Mouse (Mus musculus) myocyte (in vitro differentiated cells): ENCODE results near the gene Casp1. TPM values are rescaled to one million over a fixed set of nuclear protein-coding genes. Genes with fewer than 3 reads are reported as not detected.

ENCODE experiments used
- H3K27me3 ChIP-seq: one replicate; pipeline ENCODE4 v1.6.1; 2011; ENCODE audit not compliant: control insufficient read depth, insufficient read depth, insufficient read length
- H3K36me3 ChIP-seq: one replicate; pipeline ENCODE4 v1.6.1; 2011; ENCODE audit not compliant: control insufficient read depth, insufficient read depth
- H3K4me2 ChIP-seq: one replicate; pipeline ENCODE4 v1.6.1; 2011; ENCODE audit warnings: low read depth, control low read depth
- H3K4me3 ChIP-seq: one replicate; pipeline ENCODE4 v1.5.1; 2011; ENCODE audit warnings: mild to moderate bottlenecking, control low read depth, moderate library complexity
- H3K79me2 ChIP-seq: one replicate; pipeline ENCODE4 v1.6.1; 2011; ENCODE audit not compliant: control insufficient read depth, insufficient read depth
- H3ac ChIP-seq: one replicate; pipeline ENCODE4 v1.6.1; 2011; ENCODE audit not compliant: control insufficient read depth, insufficient read length
- CEBPB ChIP-seq: IDR thresholded peaks from 2 replicates; pipeline ENCODE4 v1.6.1; 2011; ENCODE audit warnings: mild to moderate bottlenecking, moderate library complexity; ENCODE audit not compliant: poor library complexity, insufficient read depth, severe bottlenecking
- E2F4 ChIP-seq: IDR thresholded peaks from one replicate; pipeline ENCODE4 v1.6.1; 2011; ENCODE audit warnings: mild to moderate bottlenecking, control low read depth, moderate library complexity; ENCODE audit not compliant: insufficient read depth
- MAX ChIP-seq: IDR thresholded peaks from one replicate; pipeline ENCODE4 v1.6.1; 2011; ENCODE audit warnings: low read depth, mild to moderate bottlenecking, control low read depth
- MYOD1 ChIP-seq, 3 experiments: IDR thresholded peaks; one replicate each; pipeline ENCODE4 v1.6.1; 2011; ENCODE audit warnings: control low read depth in 2 of 3, low read depth in 2 of 3, mild to moderate bottlenecking in 2 of 3, moderate library complexity in 1 of 3; ENCODE audit not compliant: insufficient read length in 2 of 3, control insufficient read depth in 1 of 3
- MYOG ChIP-seq, 3 experiments: IDR thresholded peaks; one replicate each; pipeline ENCODE4 v1.6.1; 2011; ENCODE audit warnings: control low read depth in 2 of 3, low read depth in 2 of 3, mild to moderate bottlenecking in 2 of 3; ENCODE audit not compliant: insufficient read length in 2 of 3, control insufficient read depth in 1 of 3, insufficient read depth in 1 of 3
- POLR2A ChIP-seq: IDR thresholded peaks from one replicate; pipeline ENCODE4 v1.6.1; 2011; ENCODE audit warnings: low read depth, mild to moderate bottlenecking, control low read depth, moderate library complexity; ENCODE audit not compliant: insufficient read length
- POLR2AphosphoS2 ChIP-seq: IDR thresholded peaks from one replicate; pipeline ENCODE4 v1.6.1; 2011; ENCODE audit warnings: low read depth, control low read depth; ENCODE audit not compliant: insufficient read length
- REST ChIP-seq: IDR thresholded peaks from one replicate; pipeline ENCODE4 v1.6.1; 2011; ENCODE audit warnings: mild to moderate bottlenecking, control low read depth, moderate library complexity; ENCODE audit not compliant: insufficient read depth, insufficient read length
- SRF ChIP-seq: IDR thresholded peaks from one replicate; pipeline ENCODE4 v1.6.1; 2011; ENCODE audit warnings: low read depth; ENCODE audit not compliant: control insufficient read depth, insufficient read length
- TCF12 ChIP-seq: IDR thresholded peaks from one replicate; pipeline ENCODE4 v1.6.1; 2011; ENCODE audit warnings: mild to moderate bottlenecking, control low read depth; ENCODE audit not compliant: poor library complexity, insufficient read depth, severe bottlenecking
- TCF3 ChIP-seq: IDR thresholded peaks from one replicate; pipeline ENCODE4 v1.6.1; 2011; ENCODE audit warnings: low read depth, control low read depth; ENCODE audit not compliant: insufficient read length
- USF1 ChIP-seq: IDR thresholded peaks from one replicate; pipeline ENCODE4 v1.6.1; 2011; ENCODE audit warnings: low read depth, mild to moderate bottlenecking, control low read depth, moderate library complexity
- polyA plus RNA-seq: library from polyadenylated mRNA; unstranded; fragments of >200 nt; fragmentation: generic; extraction: Trizol; gene quantifications from one replicate; pipeline ENCODE4 v1.2.1, GENCODE M21; 2012; ENCODE audit warnings: missing spikeins

Gene Casp1
- polyA plus RNA-seq, result 0.37 TPM

DNA sequence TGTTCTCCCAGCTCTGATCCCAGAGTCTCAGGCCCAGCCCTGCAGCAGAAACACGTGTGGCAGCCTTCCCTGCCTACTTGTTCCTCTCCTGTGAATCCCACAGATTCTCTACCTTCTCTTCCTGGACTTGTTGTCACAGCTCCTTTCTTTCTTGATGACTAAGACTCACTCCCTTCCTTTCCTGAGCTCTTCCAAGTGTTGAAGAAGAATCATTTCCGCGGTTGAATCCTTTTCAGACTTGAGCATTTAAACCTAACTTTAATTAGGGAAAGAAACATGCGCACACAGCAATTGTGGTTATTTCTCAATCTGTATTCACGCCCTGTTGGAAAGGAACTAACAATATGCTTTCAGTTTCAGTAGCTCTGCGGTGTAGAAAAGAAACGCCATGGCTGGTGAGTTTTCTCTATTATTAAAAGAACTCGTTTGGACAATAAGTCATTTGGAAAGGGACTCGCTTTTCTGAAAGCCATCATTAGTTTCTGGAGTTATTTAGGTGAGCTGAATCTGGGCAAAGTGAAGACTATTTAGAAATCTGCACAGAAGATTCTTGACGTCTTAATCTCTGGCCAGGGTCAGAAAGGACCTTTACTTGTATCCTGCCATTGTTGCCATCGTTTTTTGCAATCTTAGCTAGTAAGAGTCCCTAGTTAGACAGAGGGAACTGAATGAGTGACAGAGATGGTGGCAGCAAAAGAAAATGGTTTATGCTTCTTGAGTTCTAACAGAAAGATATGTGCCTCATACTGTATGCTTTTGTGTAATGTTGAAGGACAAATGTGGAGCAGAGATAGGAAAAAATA, at the start of gene Casp1:
Gene Casp1 (plus strand): TSS at position 189 of the 803 bp plus-strand sequence.
- no peak within 1 kb of the TSS for H3ac ChIP-seq
- TF ChIP-seq E2F4 (no peak), POLR2AphosphoS2 (no peak), TCF3 (no peak), CEBPB (no peak), MAX (no peak), SRF (no peak), MYOG (IDR thresholded peaks at IDR 0.05; ENCODE audit: control insufficient read depth in 1 of 3, insufficient read depth in 1 of 3, insufficient read length in 2 of 3, low read depth in 2 of 3) (no peak), MYOD1 (IDR thresholded peaks at IDR 0.05; ENCODE audit: control insufficient read depth in 1 of 3, insufficient read length in 2 of 3, low read depth in 2 of 3) (no peak), TCF12 (no peak), POLR2A (no peak), REST (no peak), USF1 (no peak)
- H3K4me3 ChIP-seq, result no peak within 1 kb of the TSS
- H3K79me2 ChIP-seq, result no peaks in the 10 kb centered on the region
- H3K27me3 ChIP-seq, result no peaks in the 10 kb centered on the region
- no peaks in the 10 kb centered on the region for H3K36me3 ChIP-seq
- peak within 1 kb of the TSS; percentile 51 for H3K4me2 ChIP-seq

- no peak overlapping the region for H3K4me3 ChIP-seq
- peak; percentile 87 for TF ChIP-seq CEBPB
- no peak for TF ChIP-seq MAX
- no peak for TF ChIP-seq USF1
- no peak for TF ChIP-seq SRF
- no peak for TF ChIP-seq REST
- H3K4me2 ChIP-seq, result no peak overlapping the region
- no peaks in the 10 kb centered on the region for H3K79me2 ChIP-seq
- H3K27me3 ChIP-seq, result no peaks in the 10 kb centered on the region
- H3ac ChIP-seq, result no peak overlapping the region
- H3K36me3 ChIP-seq, result no peaks in the 10 kb centered on the region
Observed at GRCm38 (mm10) chr9:5263951-5264475, 34.3 kb upstream of the Casp1 start.

GRCm38 (mm10) chr9:5270274-5270673, 28.0 kb upstream of the Casp1 start:
- no peak overlapping the region for H3K4me3 ChIP-seq

DNA sequence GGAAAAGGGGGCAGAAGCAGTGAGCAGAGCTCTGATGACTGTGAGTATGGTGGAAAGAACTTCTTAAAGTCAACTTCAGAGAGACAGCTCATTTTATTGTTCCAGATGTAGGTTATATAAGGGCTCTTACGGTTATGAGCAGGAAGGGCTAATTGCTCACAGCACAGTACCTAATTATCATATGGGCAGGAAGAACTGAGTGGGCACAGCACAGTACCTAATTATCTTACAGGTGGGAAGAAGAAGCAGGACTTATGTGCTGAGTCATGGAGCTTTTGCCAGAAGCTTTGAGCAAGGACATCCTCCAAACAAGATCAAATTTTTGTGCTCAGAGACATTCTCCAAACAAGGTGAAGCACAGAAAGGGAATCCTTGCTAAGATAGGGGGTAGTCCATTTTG, 27.4 kb upstream of the Casp1 start:
- no peak overlapping the region for H3K4me3 ChIP-seq
- H3K79me2 ChIP-seq, result no peaks in the 10 kb centered on the region
- no peaks in the 10 kb centered on the region for H3K27me3 ChIP-seq
- no peak for TF ChIP-seq MAX
- no peak for TF ChIP-seq MYOD1 (IDR thresholded peaks at IDR 0.05; ENCODE audit: control insufficient read depth in 1 of 3, insufficient read length in 2 of 3, low read depth in 2 of 3)
- TF ChIP-seq MYOG (IDR thresholded peaks at IDR 0.05; ENCODE audit: control insufficient read depth in 1 of 3, insufficient read depth in 1 of 3, insufficient read length in 2 of 3, low read depth in 2 of 3), result no peak
- no peak for TF ChIP-seq CEBPB
- no peak for TF ChIP-seq TCF3
- no peak for TF ChIP-seq SRF
- no peak for TF ChIP-seq POLR2A
- H3K4me2 ChIP-seq, result no peak overlapping the region
- no peak overlapping the region for H3ac ChIP-seq
- H3K36me3 ChIP-seq, result no peaks in the 10 kb centered on the region

More at GRCm38 (mm10) chr9:5270274-5270673, 28.0 kb upstream of the Casp1 start:
- Histone ChIP-seq H3K79me2 (no peaks in the 10 kb centered on the region), H3ac (no peak overlapping the region), H3K27me3 (no peaks in the 10 kb centered on the region), H3K36me3 (no peaks in the 10 kb centered on the region), H3K4me2 (no peak overlapping the region)
- TF ChIP-seq CEBPB (no peak), USF1 (no peak), MYOG (IDR thresholded peaks at IDR 0.05; ENCODE audit: control insufficient read depth in 1 of 3, insufficient read depth in 1 of 3, insufficient read length in 2 of 3, low read depth in 2 of 3) (no peak), POLR2AphosphoS2 (no peak)

- no peak overlapping the region for H3ac ChIP-seq
- H3K36me3 ChIP-seq, result no peaks in the 10 kb centered on the region
- TF ChIP-seq TCF3, result no peak
- TF ChIP-seq TCF12, result no peak
- no peak for TF ChIP-seq USF1
- H3K79me2 ChIP-seq, result no peaks in the 10 kb centered on the region
- H3K27me3 ChIP-seq, result no peaks in the 10 kb centered on the region
- H3K4me3 ChIP-seq, result no peak overlapping the region
- no peak overlapping the region for H3K4me2 ChIP-seq
Observed at GRCm38 (mm10) chr9:5271334-5271845, 26.9 kb upstream of the Casp1 start.
